Mouse (Mus musculus) heart, postnatal 14 days (tissue): ENCODE measurements at regions not wholly inside any gene's neighbourhood (a gene's known extent, or its start where the extent isn't known, plus 50 kb on each side); places are given as distances from the start of the nearest gene placed in this dataset.

Source experiments
- DNase-seq, 2 experiments: peaks; one replicate each; pipeline ENCODE4 v3.0.0; 2021 to 2022
- intact Hi-C: fragments of 180-260 bp; cut with DNase I; formaldehyde crosslinking; loops from one replicate; pipeline ENCODE4 v1.15.1; 2025

DNA sequence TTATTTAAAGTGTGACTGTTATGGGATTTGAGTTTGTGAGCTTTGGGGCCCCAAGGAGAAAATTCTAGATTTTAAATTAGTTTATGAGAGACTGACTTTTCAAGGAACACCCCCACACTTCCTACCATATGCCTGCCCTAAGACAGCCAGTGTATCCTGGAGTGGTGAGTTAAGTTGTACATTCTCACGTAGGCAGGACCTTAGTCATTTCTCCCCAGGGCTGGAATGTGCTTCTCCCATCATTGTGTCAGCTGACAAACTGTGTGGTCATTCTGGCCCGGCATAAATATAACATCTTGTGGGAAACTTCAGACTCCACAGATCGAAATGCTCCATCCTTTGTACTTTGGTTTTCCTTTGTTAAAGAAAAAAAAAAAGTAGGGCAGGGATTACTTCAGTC lies 73.1 kb upstream of the Tfpi start:
- intact Hi-C loops: no loop called here
- DNase-seq: no peak

GRCm38 (mm10) chr2:84548625-84549024 lies 72.0 kb upstream of the Tfpi start:
- intact Hi-C loops: no loop called here
- peak in 1 of 2 experiments; percentile 4 for DNase-seq

DNA sequence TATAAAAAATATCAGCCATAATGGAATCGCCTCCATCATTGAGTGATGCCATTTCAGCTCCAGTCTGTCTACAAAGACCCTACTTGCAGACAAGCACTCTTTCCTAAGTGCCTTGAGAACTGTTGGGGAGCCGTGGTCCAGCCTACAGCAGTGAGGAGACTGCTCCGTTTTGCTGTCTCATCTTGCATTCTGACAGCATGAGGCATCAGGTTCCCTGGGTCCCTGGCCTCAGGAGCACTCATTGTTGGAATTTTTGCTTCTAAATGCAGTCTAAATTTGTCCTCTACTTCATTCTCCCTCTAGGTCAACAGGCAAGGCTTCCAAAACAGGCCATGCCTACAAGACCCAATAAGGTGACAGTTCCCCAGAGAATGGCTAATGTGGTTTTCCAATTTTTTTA lies 69.1 kb upstream of the Tfpi start:
- intact Hi-C loops: no loop called here
- no peak for DNase-seq

DNA sequence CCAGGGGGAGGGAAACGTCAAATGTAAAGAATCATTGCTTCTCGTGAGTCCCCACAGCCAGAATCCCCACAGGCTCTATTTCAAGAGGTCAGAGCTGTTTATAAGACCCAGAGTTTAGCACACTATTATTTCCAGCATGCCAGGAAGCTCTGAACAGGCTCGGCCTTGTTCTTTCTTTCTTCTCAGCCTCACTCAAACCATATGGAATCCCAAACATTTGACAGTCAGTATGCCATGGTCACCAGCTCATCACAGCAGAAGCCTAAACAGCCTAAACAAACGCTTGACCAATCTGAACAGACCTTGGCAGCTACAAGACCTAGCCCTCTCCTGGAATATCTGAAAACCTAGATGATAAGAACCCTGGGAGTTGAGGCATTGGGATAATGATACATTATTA lies 68.2 kb upstream of the Tfpi start:
- intact Hi-C loops: no loop called here
- no peak for DNase-seq

- intact Hi-C loops: no loop called here
- no peak for DNase-seq
Measured at GRCm38 (mm10) chr2:84544146-84544545, 67.6 kb upstream of the Tfpi start.

GRCm38 (mm10) chr2:84541440-84541839 lies 64.9 kb upstream of the Tfpi start:
- no peak for DNase-seq
- intact Hi-C loops: no loop called here

GRCm38 (mm10) chr2:84539096-84539495 lies 62.5 kb upstream of the Tfpi start:
- intact Hi-C loops: no loop called here

DNA sequence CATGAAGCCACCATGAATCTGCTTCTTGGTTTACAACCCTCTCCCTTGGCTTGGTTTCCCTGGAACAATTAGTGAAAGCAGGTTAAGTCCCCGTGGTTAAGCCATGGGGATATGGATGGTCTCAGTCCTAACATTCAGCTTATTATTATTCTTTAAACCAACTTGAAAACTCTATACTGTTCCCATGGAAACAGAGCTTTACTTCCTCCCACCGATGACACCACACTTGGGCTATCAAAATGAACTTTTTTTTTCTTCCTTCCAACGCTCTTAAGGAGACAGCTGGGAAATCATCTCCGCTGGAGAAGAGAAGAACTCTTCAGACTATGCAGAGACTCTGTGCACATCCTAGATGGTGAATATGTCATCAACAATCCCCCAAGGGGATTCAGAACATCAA lies 61.4 kb upstream of the Tfpi start:
- DNase-seq: no peak
- intact Hi-C loops: no loop called here

More at GRCm38 (mm10) chr2:84539096-84539495, 62.5 kb upstream of the Tfpi start:
- no peak for DNase-seq

GRCm38 (mm10) chr2:84531215-84531614 lies 54.6 kb upstream of the Tfpi start:
- intact Hi-C loops: no loop called here
- DNase-seq: no peak

DNA sequence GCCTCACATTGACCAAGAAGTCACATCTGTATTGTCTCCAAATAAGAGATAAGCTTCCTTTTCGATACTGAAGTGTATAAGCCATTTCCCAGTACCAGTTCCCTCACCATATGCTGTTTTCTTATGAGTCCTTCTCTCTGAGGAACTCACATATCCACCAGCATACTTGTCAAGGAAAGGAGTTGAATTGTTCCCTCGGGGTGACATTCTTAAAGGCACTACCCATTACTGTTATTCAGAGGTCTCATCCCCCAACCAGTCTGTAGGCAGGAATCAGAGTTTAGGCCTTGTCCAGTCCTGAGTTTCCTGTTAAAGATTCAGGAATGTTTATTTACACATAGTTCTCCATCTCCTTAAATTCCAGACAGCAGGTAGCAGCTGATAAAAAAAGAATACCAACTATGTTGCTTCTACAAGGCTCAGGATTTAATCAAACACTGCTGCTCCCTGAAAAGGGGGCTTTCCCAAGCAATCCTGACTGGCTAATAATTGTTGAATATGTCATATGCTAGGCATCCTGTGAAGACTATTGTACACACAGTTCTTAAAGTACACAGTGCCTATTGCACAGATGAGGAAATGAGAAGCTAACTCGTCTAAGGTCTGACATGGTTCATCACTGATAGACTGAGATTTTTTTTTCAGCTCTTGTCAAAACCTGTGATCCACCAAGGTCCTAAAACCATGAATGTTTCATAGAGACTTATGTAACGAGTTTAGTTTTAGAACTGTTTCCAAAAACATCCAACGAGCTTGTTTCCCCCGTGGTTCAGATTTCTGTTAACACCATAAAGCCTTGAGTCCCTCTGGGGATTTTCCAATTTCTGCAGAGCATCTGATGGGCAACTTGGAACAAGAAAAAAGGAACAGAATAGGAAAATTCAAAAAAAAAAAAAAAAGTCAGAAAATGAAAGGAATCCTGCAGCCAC lies 52.5 kb upstream of the Tfpi start:
- no peak for DNase-seq
- intact Hi-C loops: no loop called here
